Mouse (Mus musculus) hindbrain, postnatal 0 days (tissue): ENCODE data around the gene Gale. TPM values are rescaled to one million over a fixed set of nuclear protein-coding genes. Genes with fewer than 3 reads are reported as not detected.
A peak's percentile ranks its signal among the peaks of the same experiment; 100 is the strongest.
"Not testable (repeated sequence)": the region's sequence is repeated elsewhere in the genome, so short reads cannot be mapped to it uniquely, and the experiment has no call there.

Source experiments
- ATAC-seq: fragments of 200-750 bp; cut with Nextera tagmentation; 2 replicates; pipeline ENCODE4 v1.8.0; 2017; ENCODE audit warnings: mild to moderate bottlenecking, moderate TSS enrichment, moderate library complexity
- DNase-seq: peaks from one replicate; pipeline ENCODE4 v3.0.0-alpha.2; 2015; ENCODE audit warnings: low spot score
- H3K27ac ChIP-seq: fragments of 300-500 bp; sonication (generic); 2 replicates; pipeline ENCODE4 v1.5.1; 2014; ENCODE audit warnings: mild to moderate bottlenecking
- H3K27me3 ChIP-seq: fragments of 300-500 bp; sonication (generic); 2 replicates; pipeline ENCODE4 v1.6.1; 2014; ENCODE audit warnings: low read length, mixed read lengths; ENCODE audit not compliant: insufficient read depth
- H3K36me3 ChIP-seq: fragments of 300-500 bp; sonication (generic); 2 replicates; pipeline ENCODE4 v1.6.1; 2014; ENCODE audit warnings: low read length, mixed read lengths; ENCODE audit not compliant: insufficient read depth
- H3K4me1 ChIP-seq: fragments of 300-500 bp; sonication (generic); 2 replicates; pipeline ENCODE4 v1.6.1; 2014; ENCODE audit warnings: antibody characterized with exemption, low read length, mixed read lengths; ENCODE audit not compliant: insufficient read depth
- H3K4me2 ChIP-seq: fragments of 300-500 bp; sonication (generic); 2 replicates; pipeline ENCODE4 v1.6.1; 2014; ENCODE audit warnings: low read depth, mild to moderate bottlenecking, low read length, moderate library complexity, mixed read lengths
- H3K4me3 ChIP-seq: fragments of 300-500 bp; sonication (generic); 2 replicates; pipeline ENCODE4 v1.5.1; 2014; ENCODE audit warnings: low read length
- H3K9ac ChIP-seq: fragments of 300-500 bp; sonication (generic); replicated peaks from 2 replicates; pipeline ENCODE4 v1.6.1; 2014; ENCODE audit warnings: mild to moderate bottlenecking, low read length, moderate library complexity, mixed read lengths
- H3K9me3 ChIP-seq: fragments of 300-500 bp; sonication (generic); 2 replicates; pipeline ENCODE4 v1.6.1; 2016; ENCODE audit warnings: low read length, mixed read lengths
- CTCF ChIP-seq: IDR thresholded peaks from 2 replicates; pipeline ENCODE4 v1.5.1; 2016; ENCODE audit warnings: antibody characterized with exemption, control low read depth, low read depth
- WGBS: fragments of 180-500 bp; shearing (Covaris S2); extraction: QIAGEN DNeasy Blood & Tissue Kit; methylation state at CpG from one replicate; pipeline ENCODE4 v1.1.7; 2014; 5-methylcytosine and 5-hydroxymethylcytosine counted together
- polyA plus RNA-seq: library from polyadenylated mRNA; unstranded; fragments of >200 nt; fragmentation: Nextera tagmentation; extraction: Ambion mirVana; gene quantifications from 2 replicates; pipeline ENCODE4 v1.2.1, GENCODE M21; 2015
- total RNA-seq: library from RNA; depleted of rRNA; stranded (reverse); fragments of >200 nt; gene quantifications from 2 replicates; pipeline ENCODE4 v1.2.3, GENCODE M21; 2014

Gene Gale
- total and polyA plus RNA-seq, 2 experiments from 2014 or later, result 39.8 to 41.2 TPM

GRCm38 (mm10) chr4:135929828-135930227, 33.7 kb upstream of the Gale start:
- TF ChIP-seq CTCF, result no peak
- Histone ChIP-seq H3K27me3 (no peaks in the 10 kb centered on the region), H3K4me1 (no peaks in the 10 kb centered on the region), H3K27ac (no peak overlapping the region), H3K9me3 (no peaks in the 10 kb centered on the region), H3K36me3 (peaks cover 22% of the 10 kb centered on the region), H3K4me2 (no peak overlapping the region), H3K9ac (no peak overlapping the region), H3K4me3 (no peak overlapping the region)
- ATAC-seq, result no peak
- no peak for DNase-seq
- 91% methylated on average over 9 of the region's 9 CpGs for WGBS

- no peak overlapping the region for H3K4me2 ChIP-seq
- ATAC-seq (no peak), DNase-seq (no peak)
- H3K27me3 ChIP-seq, result no peaks in the 10 kb centered on the region
- no peaks in the 10 kb centered on the region for H3K9me3 ChIP-seq
- no peaks in the 10 kb centered on the region for H3K4me1 ChIP-seq
- no peak for TF ChIP-seq CTCF
- no peak overlapping the region for H3K27ac ChIP-seq
- H3K36me3 ChIP-seq, result peaks cover 22% of the 10 kb centered on the region
- WGBS, result 94% methylated on average over 8 of the region's 8 CpGs
- H3K9ac ChIP-seq, result no peak overlapping the region
- H3K4me3 ChIP-seq, result no peak overlapping the region
Measured at GRCm38 (mm10) chr4:135930239-135930638, 33.3 kb upstream of the Gale start.

DNA sequence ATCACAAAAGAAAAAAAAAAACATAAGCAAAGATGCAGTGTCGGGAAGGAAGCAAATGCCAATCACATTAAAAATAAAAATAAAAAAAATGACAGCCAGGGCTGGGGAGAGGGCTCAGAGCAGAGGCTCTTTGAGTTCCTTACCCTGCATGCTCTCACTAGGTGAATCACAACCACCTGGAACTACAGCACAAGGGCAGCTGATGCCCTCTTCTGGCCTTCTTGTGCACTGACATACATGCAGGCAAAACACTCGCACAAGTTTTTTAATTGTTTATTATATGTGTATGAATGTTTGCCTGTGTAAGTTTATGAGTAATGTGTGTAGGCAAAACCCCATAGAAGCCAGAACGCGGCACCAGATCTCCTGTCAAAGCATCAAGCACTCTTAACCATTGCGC, 31.7 kb upstream of the Gale start:
- WGBS, result 66% methylated on average over 5 of the region's 5 CpGs
- no peak; the same call in 1 of the 2 replicates for ATAC-seq
- peak; percentile 66 for DNase-seq

DNA sequence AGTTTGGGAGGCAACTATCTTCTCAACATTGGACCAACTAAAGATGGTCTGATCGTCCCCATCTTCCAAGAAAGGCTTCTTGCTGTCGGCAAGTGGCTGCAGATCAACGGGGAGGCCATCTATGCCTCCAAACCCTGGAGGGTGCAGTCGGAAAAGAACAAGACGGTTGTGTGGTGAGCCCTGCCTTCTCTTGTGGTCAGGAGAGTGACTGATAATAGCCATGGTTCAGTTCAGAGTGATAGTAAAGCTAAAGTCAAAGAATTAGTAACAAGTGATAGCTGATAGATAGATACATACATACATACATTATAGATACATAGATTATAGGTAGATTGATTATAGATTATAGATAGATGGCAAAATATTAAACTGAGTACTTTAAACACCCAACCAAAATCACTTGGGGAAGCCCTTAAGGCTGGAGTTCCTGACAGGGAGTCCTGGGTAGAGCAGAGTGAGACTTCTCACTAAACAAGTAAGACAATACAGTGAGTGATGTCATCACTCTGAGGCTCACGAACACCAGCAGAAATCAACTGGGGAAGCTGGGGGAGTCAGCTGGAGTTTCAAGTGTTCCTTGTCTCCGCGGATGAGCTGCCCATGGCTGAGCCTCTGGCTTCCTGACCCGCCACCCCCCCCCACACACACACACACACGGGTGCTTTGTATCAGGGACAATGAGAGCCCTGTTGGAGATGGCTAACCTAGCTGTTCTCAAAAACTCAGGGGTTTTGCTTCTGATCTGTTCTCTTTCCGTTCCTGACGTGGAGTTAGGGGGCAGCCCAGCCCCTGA, 28.6 kb upstream of the Gale start:
- ATAC-seq (no peak), DNase-seq (no peak)
- 45% methylated on average over 12 of the region's 12 CpGs for WGBS
- Histone ChIP-seq H3K4me1 (no peaks in the 10 kb centered on the region), H3K9me3 (no peaks in the 10 kb centered on the region), H3K27me3 (no peaks in the 10 kb centered on the region), H3K36me3 (peaks cover 22% of the 10 kb centered on the region), H3K4me2 (no peak overlapping the region), H3K27ac (no peak overlapping the region), H3K9ac (no peak overlapping the region), H3K4me3 (no peak overlapping the region)
- TF ChIP-seq CTCF, result no peak

More for the DNA sequence above, 31.7 kb upstream of the Gale start:
- no peaks in the 10 kb centered on the region for H3K4me1 ChIP-seq
- no peaks in the 10 kb centered on the region for H3K9me3 ChIP-seq
- no peak overlapping the region for H3K4me3 ChIP-seq
- H3K9ac ChIP-seq, result no peak overlapping the region
- H3K27ac ChIP-seq, result no peak overlapping the region
- peaks cover 15% of the 10 kb centered on the region for H3K36me3 ChIP-seq
- H3K4me2 ChIP-seq, result no peak overlapping the region
- TF ChIP-seq CTCF, result peak; percentile 77
- H3K27me3 ChIP-seq, result no peaks in the 10 kb centered on the region

DNA sequence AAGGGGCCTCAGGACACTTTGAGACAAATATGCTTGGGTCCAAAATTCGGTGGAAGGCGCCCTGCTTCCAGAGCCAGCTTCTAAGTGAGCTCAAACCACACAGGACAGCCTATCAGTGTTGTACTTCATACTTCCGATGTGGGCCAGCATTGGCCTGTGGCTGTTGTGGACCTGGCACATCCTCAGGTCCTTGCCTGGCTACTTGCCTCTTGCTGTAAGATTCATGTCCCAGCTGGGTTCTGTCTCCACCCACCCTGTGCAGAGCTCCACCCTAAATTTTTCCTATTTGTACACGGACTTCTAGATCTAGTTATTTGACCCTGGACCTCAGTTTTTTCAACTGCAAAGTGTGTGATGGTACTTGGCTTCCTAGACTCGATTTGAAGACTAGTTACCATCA, 28.0 kb upstream of the Gale start:
- 53% methylated on average over 5 of the region's 5 CpGs for WGBS

GRCm38 (mm10) chr4:135938858-135939257, 24.7 kb upstream of the Gale start:
- no peaks in the 10 kb centered on the region for H3K27me3 ChIP-seq
- no peak overlapping the region for H3K4me2 ChIP-seq
- H3K36me3 ChIP-seq, result peaks cover 9% of the 10 kb centered on the region
- H3K27ac ChIP-seq, result no peak overlapping the region
- H3K4me1 ChIP-seq, result no peaks in the 10 kb centered on the region
- ATAC-seq (no peak), DNase-seq (no peak)
- no peak overlapping the region for H3K4me3 ChIP-seq
- H3K9ac ChIP-seq, result no peak overlapping the region
- 83% methylated on average over 7 of the region's 7 CpGs for WGBS
- TF ChIP-seq CTCF, result no peak
- no peaks in the 10 kb centered on the region for H3K9me3 ChIP-seq

More for the DNA sequence above, 28.0 kb upstream of the Gale start:
- ATAC-seq (no peak), DNase-seq (no peak)
- Histone ChIP-seq H3K27ac (no peak overlapping the region), H3K27me3 (no peaks in the 10 kb centered on the region), H3K4me1 (no peaks in the 10 kb centered on the region), H3K9me3 (no peaks in the 10 kb centered on the region), H3K4me2 (no peak overlapping the region), H3K4me3 (no peak overlapping the region), H3K9ac (no peak overlapping the region), H3K36me3 (peaks cover 22% of the 10 kb centered on the region)
- no peak for TF ChIP-seq CTCF

DNA sequence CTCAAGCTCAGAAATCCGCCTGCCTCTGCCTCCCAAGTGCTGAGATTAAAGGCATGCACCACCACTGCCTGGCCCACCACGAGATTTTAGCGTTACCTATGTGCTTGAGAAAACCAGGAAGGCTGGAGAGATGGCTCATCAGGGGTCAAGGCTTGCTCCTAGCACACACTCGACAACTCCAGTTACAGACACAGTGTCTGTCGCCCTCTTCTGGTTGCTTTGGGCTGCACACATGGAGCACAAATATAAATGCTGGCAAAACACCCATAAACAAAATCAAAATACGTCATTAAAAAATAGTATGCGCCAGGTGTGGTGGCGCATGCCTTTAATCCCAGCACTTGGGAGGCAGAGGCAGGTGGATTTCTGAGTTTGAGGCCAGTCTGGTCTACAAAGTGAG, 22.5 kb upstream of the Gale start:
- H3K9ac ChIP-seq, H3K27me3 ChIP-seq, DNase-seq, H3K9me3 ChIP-seq, H3K36me3 ChIP-seq, H3K4me2 ChIP-seq, H3K27ac ChIP-seq, H3K4me3 ChIP-seq, H3K4me1 ChIP-seq, ATAC-seq: not testable (repeated sequence)
- WGBS, result 84% methylated on average over 8 of the region's 8 CpGs
- peak; percentile 37 for TF ChIP-seq CTCF
